ENCODE assay signal across 8 mouse cellular contexts in the genomic region with DNA sequence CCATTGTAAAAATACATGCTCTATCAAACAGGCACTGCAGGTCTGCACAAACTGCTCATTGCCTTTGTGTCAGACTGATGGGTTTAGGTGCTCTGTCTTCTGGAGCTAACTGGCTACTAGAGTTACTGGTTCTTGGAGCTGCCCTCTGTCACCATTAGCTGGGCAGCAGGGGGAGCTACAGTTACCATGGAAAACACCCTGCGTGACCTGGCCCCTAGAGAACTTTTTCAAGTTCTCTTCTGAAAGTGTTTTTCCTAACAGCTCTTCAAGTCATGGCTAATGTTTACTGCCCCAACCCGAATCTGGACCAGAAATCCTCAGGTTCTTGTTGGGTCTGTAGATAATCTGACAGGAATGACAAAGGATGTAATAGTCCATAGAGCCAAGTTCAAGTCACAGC.
DNase-seq lines count a peak whose midpoint lies in the region; ATAC-seq and TF ChIP-seq lines count a peak whose summit lies in the region.

No protein-coding gene starts in this region.

- 42% methylated on average over 2 of the region's 2 CpGs for WGBS in heart, embryonic 11.5 days (ENCODE audit: insufficient replicate concordance)
- WGBS in small intestine, adult 2 months, result 38% methylated on average over 2 of the region's 2 CpGs
- 54% methylated on average over 2 of the region's 2 CpGs for WGBS in forebrain, embryonic 11.5 days

- TF ChIP-seq POLR2A in CH12.LX (IDR thresholded peaks at IDR 0.05; ENCODE audit: low read depth, low read length), result no peak
- TF ChIP-seq POLR2A in small intestine, adult 2 months (IDR thresholded peaks at IDR 0.05; ENCODE audit: low read depth, low read length), result no peak

- dilution Hi-C loops in CH12.LX (cut with MboI; ENCODE audit: extremely low pct_ligation_motif_present, extremely low pct_unique_long_range_greater_than_20kb, low sequenced_read_pairs), result no loop called here

- H3K79me2 ChIP-seq in CH12.LX (replicated peaks; ENCODE audit: control insufficient read depth, extremely low read depth, insufficient read depth, poor library complexity, severe bottlenecking), result no peaks in the 10 kb centered on the region

- TF ChIP-seq CTCF in CH12.LX (conservative IDR thresholded peaks at IDR 0.05 in 1 of 2, IDR thresholded peaks at IDR 0.05 in 1 of 2; ENCODE audit: low read depth in 2 of 2, low read length in 2 of 2), result peak; percentile 64 to 96
- peak; percentile 52; the same call in 1 of the 2 replicates for TF ChIP-seq CTCF in small intestine, adult 2 months (IDR thresholded peaks at IDR 0.05; ENCODE audit: extremely low read depth, insufficient read length, insufficient replicate concordance, low read depth, low read length)

- H3K4me2 ChIP-seq in heart, embryonic 11.5 days, result no peak overlapping the region
- H3K4me2 ChIP-seq in CH12.LX (ENCODE audit: insufficient read depth, low read depth, poor library complexity, severe bottlenecking), result peak overlapping the region; percentile 83; the same call in 1 of the 2 replicates
- no peak overlapping the region for H3K4me2 ChIP-seq in forebrain, embryonic 11.5 days (ENCODE audit: low read depth, low read length, severe bottlenecking)

- in situ Hi-C loops in CH12.LX (cut with MboI; ENCODE audit: low pct_ligation_motif_present, low pct_unique_long_range_greater_than_20kb, low sequenced_read_pairs), result loop anchor here (25.0 kb wide), 1 partner anchor 638 kb away; no protein-coding TSS in a partner anchor

- peak; percentile 93 for TF ChIP-seq RAD21 in CH12.LX (IDR thresholded peaks at IDR 0.05; ENCODE audit: low read depth, low read length)

- H3K4me1 ChIP-seq in heart, embryonic 11.5 days (ENCODE audit: control insufficient read depth, insufficient read depth, low read length), result peaks cover 5% of the 10 kb centered on the region; the same call in 1 of the 2 replicates
- peaks cover 2 to 18% of the 10 kb centered on the region in 2 experiments for H3K4me1 ChIP-seq in CH12.LX (ENCODE audit: control insufficient read depth in 1 of 2, insufficient read depth in 2 of 2)
- H3K4me1 ChIP-seq in small intestine, adult 2 months (ENCODE audit: control insufficient read depth, insufficient read depth, insufficient read length, low read length), result peaks cover 2% of the 10 kb centered on the region; the same call in 1 of the 2 replicates
- 0 out of 2 replicates have a peak, but pooled peaks cover 2% of the 10 kb centered on the region for H3K4me1 ChIP-seq in forebrain, embryonic 11.5 days (replicated peaks; ENCODE audit: control insufficient read depth, insufficient read depth, low read length)

- no peaks in the 10 kb centered on the region for H3K36me3 ChIP-seq in heart, embryonic 11.5 days (ENCODE audit: control insufficient read depth, insufficient read depth, low read length)
- no peaks in the 10 kb centered on the region for H3K36me3 ChIP-seq in CH12.LX (replicated peaks in 1 of 2; ENCODE audit: control insufficient read depth in 1 of 2, insufficient read depth in 1 of 2, low read length in 1 of 2)
- no peaks in the 10 kb centered on the region for H3K36me3 ChIP-seq in small intestine, adult 2 months (ENCODE audit: control insufficient read depth, insufficient read depth, low read length)
- H3K36me3 ChIP-seq in forebrain, embryonic 11.5 days (ENCODE audit: control insufficient read depth, insufficient read depth, low read length), result no peaks in the 10 kb centered on the region

- no peak overlapping the region for H3K27ac ChIP-seq in heart, embryonic 11.5 days (ENCODE audit: low read depth, low read length)
- no peak overlapping the region for H3K27ac ChIP-seq in CH12.LX (ENCODE audit: insufficient read depth, low read depth)
- H3K27ac ChIP-seq in small intestine, adult 2 months (ENCODE audit: insufficient read depth, low read depth, low read length), result no peak overlapping the region
- no peak overlapping the region for H3K27ac ChIP-seq in forebrain, embryonic 11.5 days (ENCODE audit: low read depth, low read length)

- no peaks in the 10 kb centered on the region; the same call in 1 of the 2 replicates for H3K27me3 ChIP-seq in heart, embryonic 11.5 days (ENCODE audit: control insufficient read depth, insufficient read depth, low read length)
- H3K27me3 ChIP-seq in CH12.LX (replicated peaks), result no peaks in the 10 kb centered on the region
- H3K27me3 ChIP-seq in small intestine, adult 2 months (ENCODE audit: control insufficient read depth, insufficient read depth, low read length), result no peaks in the 10 kb centered on the region
- no peaks in the 10 kb centered on the region for H3K27me3 ChIP-seq in forebrain, embryonic 11.5 days (ENCODE audit: control insufficient read depth, insufficient read depth, low read length)

- no peak for ATAC-seq in heart, embryonic 11.5 days (replicated peaks; ENCODE audit: insufficient number of reproducible peaks, low FRiP score, low TSS enrichment)
- ATAC-seq in frontal cortex, adult (ENCODE audit: low TSS enrichment), result no peak
- ATAC-seq in forebrain, embryonic 11.5 days (replicated peaks; ENCODE audit: low FRiP score), result no peak

- DNase-seq in heart, adult 11 months, result peak; percentile 86
- peak; percentile 82 for DNase-seq in CH12.LX (ENCODE audit: extremely low read depth)
- DNase-seq in embryo, embryonic 10 days (ENCODE audit: low spot score), result peak; percentile 60
- peak; percentile 54 for DNase-seq in kidney, postnatal 14 days
- no peak for DNase-seq in forebrain, embryonic 11.5 days (ENCODE audit: low spot score)

- no peak overlapping the region for H3K9ac ChIP-seq in heart, embryonic 11.5 days (ENCODE audit: low read depth, low read length)
- no peak overlapping the region for H3K9ac ChIP-seq in CH12.LX (ENCODE audit: insufficient read depth, low read depth)
- H3K9ac ChIP-seq in forebrain, embryonic 11.5 days (ENCODE audit: low read length), result no peak overlapping the region

- no peak overlapping the region for H3K4me3 ChIP-seq in heart, embryonic 11.5 days (ENCODE audit: low read depth, low read length)
- no peak overlapping the region for H3K4me3 ChIP-seq in CH12.LX (replicated peaks in 1 of 3; ENCODE audit: low read depth in 2 of 3, low read length in 2 of 3, poor library complexity in 1 of 3)
- H3K4me3 ChIP-seq in small intestine, adult 2 months (ENCODE audit: low read depth, low read length), result no peak overlapping the region
- no peak overlapping the region for H3K4me3 ChIP-seq in forebrain, embryonic 11.5 days (ENCODE audit: low read depth, low read length)

- TF ChIP-seq EP300 in CH12.LX (IDR thresholded peaks at IDR 0.05; ENCODE audit: low read length), result peak; percentile 29; the same call in 1 of the 2 replicates

- no peaks in the 10 kb centered on the region for H3K9me3 ChIP-seq in heart, embryonic 11.5 days (replicated peaks; ENCODE audit: control insufficient read depth, low read length)
- no peaks in the 10 kb centered on the region for H3K9me3 ChIP-seq in CH12.LX (replicated peaks; ENCODE audit: low read length)
- no peaks in the 10 kb centered on the region for H3K9me3 ChIP-seq in forebrain, embryonic 11.5 days (ENCODE audit: control insufficient read depth, low read length)

TF ChIP-seq in CH12.LX, 34 proteins besides CTCF, POLR2A, EP300 and RAD21 (continues in another document):
- no peak; the same call in 1 of the 2 replicates for TF ChIP-seq CHD1 (IDR thresholded peaks at IDR 0.05; ENCODE audit: low read depth, low read length)
- TF ChIP-seq MAZ (IDR thresholded peaks at IDR 0.05; ENCODE audit: low read depth, low read length), result no peak
- peak; percentile 43; the same call in 1 of the 2 replicates for TF ChIP-seq TCF12 (IDR thresholded peaks at IDR 0.05; ENCODE audit: low read depth, low read length)
- TF ChIP-seq CHD2 (IDR thresholded peaks at IDR 0.05; ENCODE audit: low read length), result no peak
- TF ChIP-seq ZMIZ1 (IDR thresholded peaks at IDR 0.05; ENCODE audit: low read depth, low read length), result no peak
- TF ChIP-seq SIN3A (IDR thresholded peaks at IDR 0.05; ENCODE audit: low read length), result 0 out of 2 replicates have a peak, but pooled peaks have one; percentile 62
- TF ChIP-seq MYC (IDR thresholded peaks at IDR 0.05; ENCODE audit: low read depth, low read length), result 0 out of 2 replicates have a peak, but pooled peaks have one; percentile 50
- TF ChIP-seq GABPA (IDR thresholded peaks at IDR 0.05; ENCODE audit: insufficient replicate concordance, low read depth, low read length), result no peak
- TF ChIP-seq JUN (IDR thresholded peaks at IDR 0.05; ENCODE audit: insufficient read depth, low read depth, low read length), result no peak
- 0 out of 2 replicates have a peak, but pooled peaks have one; percentile 58 for TF ChIP-seq KAT2A (IDR thresholded peaks at IDR 0.05; ENCODE audit: insufficient replicate concordance, low read length)
- TF ChIP-seq UBTF (IDR thresholded peaks at IDR 0.05; ENCODE audit: low read depth, low read length), result no peak
- TF ChIP-seq SMC3 (IDR thresholded peaks at IDR 0.05; ENCODE audit: low read depth, low read length), result peak; percentile 98
- no peak for TF ChIP-seq USF2 (conservative IDR thresholded peaks at IDR 0.05; ENCODE audit: low read depth, low read length)
- no peak; the same call in 1 of the 2 replicates for TF ChIP-seq ETS1 (conservative IDR thresholded peaks at IDR 0.05; ENCODE audit: low read depth, low read length)
- TF ChIP-seq IRF4 (IDR thresholded peaks at IDR 0.05; ENCODE audit: low read depth, low read length), result peak; percentile 77
- no peak; the same call in 1 of the 2 replicates for TF ChIP-seq NELFE (IDR thresholded peaks at IDR 0.05; ENCODE audit: low read depth, low read length)
- TF ChIP-seq MEF2A (IDR thresholded peaks at IDR 0.05; ENCODE audit: borderline replicate concordance, low read depth, low read length), result peak; percentile 60; the same call in 1 of the 2 replicates
- no peak for TF ChIP-seq MXI1 (IDR thresholded peaks at IDR 0.05; ENCODE audit: low read depth, low read length)
- TF ChIP-seq HCFC1 (IDR thresholded peaks at IDR 0.05; ENCODE audit: low read depth, low read length), result peak; percentile 29; the same call in 1 of the 2 replicates
- TF ChIP-seq ZKSCAN1 (IDR thresholded peaks at IDR 0.05; ENCODE audit: borderline replicate concordance, low read depth, low read length), result no peak
- TF ChIP-seq TBP (conservative IDR thresholded peaks at IDR 0.05; ENCODE audit: low read depth, low read length), result 0 out of 2 replicates have a peak, but pooled peaks have one; percentile 25
- no peak for TF ChIP-seq USF1 (IDR thresholded peaks at IDR 0.05; ENCODE audit: low read depth, low read length)
- no peak for TF ChIP-seq E2F4 (IDR thresholded peaks at IDR 0.05; ENCODE audit: insufficient replicate concordance, low read depth, low read length)
- TF ChIP-seq ZC3H11A (IDR thresholded peaks at IDR 0.05; ENCODE audit: low read depth, low read length), result peak; percentile 92
- peak; percentile 64 for TF ChIP-seq ZNF384 (IDR thresholded peaks at IDR 0.05; ENCODE audit: low read depth, low read length)
- peak; percentile 57; the same call in 1 of the 2 replicates for TF ChIP-seq MAX (IDR thresholded peaks at IDR 0.05; ENCODE audit: low read length)
- TF ChIP-seq MAFK (IDR thresholded peaks at IDR 0.05; ENCODE audit: insufficient replicate concordance, low read length), result no peak
